Mouse (Mus musculus) inflammation-experienced regulatory T-cells, adult 6 months (primary cell): ENCODE results near the gene Wdr81. TPM values are rescaled to one million over a fixed set of nuclear protein-coding genes. Genes with fewer than 3 reads are reported as not detected.

ENCODE experiments used
- ATAC-seq: one replicate; pipeline ENCODE4 v1.8.0; 2017
- polyA plus RNA-seq, 3 experiments: library from polyadenylated mRNA; unstranded; fragments of 100-300 nt; shearing (Covaris generic); gene quantifications; one replicate each; pipeline ENCODE4 v1.2.1; 2017

Gene Wdr81
- polyA plus RNA-seq, 3 experiments from 2014 or later: 5.1 to 7.9 (median 5.2) TPM

- no peak for ATAC-seq
Observed at GRCm38 (mm10) chr11:75438194-75438593, 16.3 kb downstream of the Wdr81 start.

- no peak for ATAC-seq
Observed at GRCm38 (mm10) chr11:75434138-75434537, 20.4 kb downstream of the Wdr81 start.

GRCm38 (mm10) chr11:75431307-75431706, 23.2 kb downstream of the Wdr81 start:
- ATAC-seq: no peak

DNA sequence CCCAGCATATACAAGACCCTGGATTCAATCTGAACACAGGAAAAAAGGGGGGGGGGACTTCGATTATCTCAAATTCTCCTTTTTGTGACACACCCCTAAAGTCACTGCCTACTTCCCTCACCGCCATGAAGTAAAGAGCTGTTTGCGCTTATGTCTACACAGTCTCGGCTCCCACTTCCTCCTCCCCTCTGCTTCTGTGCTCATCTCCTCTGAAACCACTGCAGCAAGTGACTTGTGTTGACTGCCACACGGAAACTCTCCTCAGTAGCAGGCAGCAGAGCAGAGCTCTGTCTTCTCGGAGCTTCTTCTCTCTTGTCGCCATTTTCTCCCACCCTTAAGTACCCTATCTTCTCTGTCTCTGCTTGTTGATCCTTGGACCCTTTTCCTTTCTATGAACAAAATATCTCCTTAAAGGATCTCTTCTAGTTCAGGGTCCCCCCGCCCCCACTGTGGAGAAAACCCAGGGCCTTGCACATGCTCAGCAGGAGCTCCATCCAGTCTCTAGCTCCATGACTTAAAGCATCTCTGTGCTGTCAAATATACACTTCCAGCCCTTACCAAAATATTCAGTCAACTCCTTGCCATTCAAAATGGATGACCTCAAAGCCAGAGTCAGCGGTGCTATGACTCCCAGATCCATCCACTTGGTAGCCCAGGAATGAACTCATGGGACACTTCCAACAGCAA, 25.4 kb downstream of the Wdr81 start:
- peak; percentile 86 for ATAC-seq

- ATAC-seq: no peak
Observed at GRCm38 (mm10) chr11:75424459-75424858, 30.1 kb downstream of the Wdr81 start.

- ATAC-seq: no peak
Observed at GRCm38 (mm10) chr11:75424033-75424432, 30.5 kb downstream of the Wdr81 start.

- ATAC-seq: no peak
Observed at GRCm38 (mm10) chr11:75423091-75423490, 31.4 kb downstream of the Wdr81 start.

GRCm38 (mm10) chr11:75422013-75422792, 32.3 kb downstream of the Wdr81 start, which contains the start of gene Serpinf1:
Gene Serpinf1, minus strand, starts transcription at chr11:75422701.
- no peak for ATAC-seq

GRCm38 (mm10) chr11:75421375-75422012, 33.0 kb downstream of the Wdr81 start:
- ATAC-seq: no peak

DNA sequence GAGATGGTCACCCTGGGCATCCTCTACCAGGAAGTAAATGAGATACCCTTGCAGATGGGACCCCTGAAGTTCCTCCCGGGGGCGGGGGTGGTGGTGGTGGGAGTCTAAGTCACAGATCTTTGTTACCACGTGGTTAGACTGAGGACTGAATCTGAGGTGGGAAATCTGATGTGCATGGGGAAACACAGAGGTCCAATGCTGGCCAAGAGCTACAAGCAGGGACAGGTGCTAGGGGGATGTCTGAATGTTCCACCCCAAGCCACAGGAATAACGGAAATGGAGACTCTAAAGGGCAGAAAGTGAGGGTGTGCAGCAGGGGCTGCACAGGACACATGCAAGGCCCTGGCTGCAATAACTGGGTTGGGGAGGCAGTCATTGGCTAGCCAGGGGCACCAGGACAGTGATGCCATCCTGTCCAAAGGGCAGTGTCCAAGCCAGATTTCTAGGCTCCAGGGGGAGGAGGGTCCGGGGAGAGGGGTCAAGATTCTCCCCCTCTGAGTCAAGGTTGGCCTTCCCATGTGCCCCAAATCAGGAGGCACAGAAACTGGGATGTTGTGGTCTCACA, 33.6 kb downstream of the Wdr81 start:
- no peak for ATAC-seq

DNA sequence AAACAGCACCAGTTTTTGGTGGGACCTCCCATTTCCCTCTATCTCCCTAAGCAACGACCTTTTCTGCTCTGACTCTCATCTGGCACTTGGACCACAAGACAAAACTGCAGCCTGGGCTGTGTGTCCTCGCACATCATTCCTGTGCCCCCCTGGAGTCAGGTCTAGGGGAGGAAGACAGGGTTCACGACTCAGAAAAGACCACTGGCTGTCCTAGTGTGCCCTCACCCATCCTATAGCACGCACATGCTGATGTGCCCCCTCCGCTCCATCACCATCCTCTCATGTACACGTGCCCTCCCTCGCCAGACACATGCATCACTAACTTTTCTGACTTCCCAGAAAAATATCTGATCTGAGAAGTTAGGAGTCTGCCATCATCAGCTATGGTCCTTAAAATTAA, 34.5 kb downstream of the Wdr81 start:
- no peak for ATAC-seq

GRCm38 (mm10) chr11:75415994-75416393, 38.5 kb downstream of the Wdr81 start:
- ATAC-seq: peak; percentile 21

- peak; percentile 69 for ATAC-seq
Observed at GRCm38 (mm10) chr11:75415096-75415495, 39.4 kb downstream of the Wdr81 start.

DNA sequence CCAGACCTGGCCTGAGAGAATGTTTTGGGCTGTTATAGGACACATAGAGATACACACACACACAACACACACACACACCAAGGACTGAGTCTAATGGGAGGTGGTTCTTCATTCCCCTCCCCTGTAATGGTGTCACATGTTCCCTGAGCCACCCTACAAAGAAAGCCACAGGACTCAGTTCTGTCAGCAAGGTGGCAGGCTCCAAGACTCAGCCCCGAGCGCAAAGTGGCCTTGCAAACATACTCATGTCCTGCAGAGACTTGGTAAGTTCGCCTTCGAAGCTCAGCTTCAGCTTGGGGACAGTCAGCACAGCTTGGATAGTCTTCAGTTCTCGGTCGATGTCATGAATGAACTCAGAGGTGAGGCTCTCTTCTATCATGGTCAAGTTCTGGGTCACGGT, 43.9 kb downstream of the Wdr81 start:
- ATAC-seq: no peak

DNA sequence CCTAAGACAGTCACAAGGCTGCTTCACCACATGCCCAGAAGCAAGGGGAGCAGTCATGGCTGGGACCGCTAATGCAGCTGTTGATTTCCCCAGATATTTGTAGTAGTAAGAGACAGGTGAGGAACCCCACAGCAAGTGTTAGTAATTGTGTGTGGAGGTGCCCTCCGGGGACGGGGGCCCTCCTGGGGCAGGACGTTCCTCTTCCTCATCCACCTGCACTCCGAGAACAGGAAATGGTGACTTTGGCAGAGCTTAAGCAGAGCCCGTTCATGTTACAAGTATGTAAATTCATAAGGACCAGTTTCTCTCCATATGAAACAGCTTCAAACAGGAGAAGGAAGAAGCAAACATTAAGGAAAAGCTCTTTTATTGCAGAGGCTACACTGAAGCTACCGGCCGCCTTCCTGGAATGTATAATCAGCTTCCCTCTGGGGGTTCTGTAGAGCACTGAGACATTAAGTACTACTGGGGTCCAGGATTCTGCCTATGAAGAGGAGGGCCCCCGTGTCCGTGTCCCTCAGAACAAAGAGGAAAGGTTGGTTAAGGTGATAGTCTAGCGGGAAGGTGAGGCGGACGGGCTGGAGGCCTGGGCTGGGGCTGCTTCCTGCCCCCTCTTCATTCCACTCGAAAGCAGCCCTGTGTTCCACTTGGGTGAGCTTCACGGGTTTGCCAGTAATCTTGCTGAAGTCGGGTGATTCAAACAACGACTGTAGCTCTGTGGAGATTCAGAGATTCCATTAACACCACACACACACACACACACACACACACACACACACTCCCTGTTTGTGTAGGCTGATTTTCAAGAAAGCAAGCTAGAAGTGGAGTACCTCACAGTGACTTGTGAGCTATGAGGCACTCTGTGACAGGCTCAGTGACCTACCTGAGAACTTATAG, 44.6 kb downstream of the Wdr81 start:
- peak; percentile 48 for ATAC-seq

DNA sequence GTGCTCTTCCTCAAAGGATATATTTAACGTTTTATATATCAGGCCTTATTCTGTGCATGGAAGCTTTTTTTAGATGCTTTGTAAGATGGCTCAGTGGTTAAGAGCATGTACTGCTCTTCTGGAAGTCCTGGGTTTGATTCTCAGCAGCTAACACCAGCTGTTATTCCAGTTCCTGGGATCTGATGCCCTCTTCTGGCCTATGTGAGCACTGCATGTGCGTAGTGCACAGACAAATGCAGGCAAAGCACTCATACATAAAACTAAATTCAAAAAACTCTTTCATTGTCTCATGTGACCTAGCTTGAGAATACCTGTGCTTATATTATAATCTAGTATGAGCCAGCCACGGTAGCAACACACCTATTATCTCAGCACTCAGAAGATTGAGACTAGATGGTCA, 47.7 kb downstream of the Wdr81 start:
- ATAC-seq: no peak

DNA sequence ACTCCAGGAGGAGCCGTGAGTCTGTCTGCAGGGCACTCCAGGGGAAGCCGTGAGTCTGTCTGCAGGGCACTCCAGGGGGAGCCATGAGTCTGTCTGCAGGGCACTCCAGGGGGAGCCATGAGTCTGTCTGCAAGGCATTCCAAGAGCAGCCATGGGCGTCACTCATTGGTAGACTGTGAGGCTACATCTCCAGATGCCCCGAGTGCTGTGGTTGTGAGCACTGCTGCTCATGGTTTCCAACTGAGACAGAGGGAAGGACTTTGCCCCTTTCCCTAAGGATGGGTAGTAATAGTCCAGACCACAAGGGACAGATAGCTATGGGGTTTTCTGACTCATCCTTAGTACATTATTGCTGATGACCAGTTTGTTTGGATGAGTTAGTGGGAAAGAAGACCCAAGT, 48.4 kb downstream of the Wdr81 start:
- no peak for ATAC-seq

DNA sequence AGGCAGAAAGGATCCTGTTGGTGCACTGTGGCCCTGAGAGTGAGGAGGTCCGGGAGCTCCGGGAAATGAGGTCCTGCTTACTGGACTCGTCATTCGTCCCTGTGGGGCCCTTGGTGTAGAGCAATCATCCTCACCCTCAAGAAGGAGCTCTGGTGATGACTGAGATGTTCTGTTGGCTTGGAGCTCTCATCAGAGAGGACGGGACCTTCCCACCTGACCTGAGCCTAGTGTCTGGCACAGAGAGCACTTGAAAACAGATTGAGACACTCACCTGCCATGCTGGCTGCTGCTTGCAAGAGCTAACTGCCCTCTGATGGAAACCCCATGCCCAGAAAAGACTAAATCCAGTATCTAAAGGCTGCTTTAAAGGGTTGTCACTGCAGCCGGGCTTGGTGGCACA, 49.7 kb downstream of the Wdr81 start:
- ATAC-seq: no peak

- ATAC-seq: no peak
Observed at GRCm38 (mm10) chr11:75403301-75404052, 51.0 kb downstream of the Wdr81 start.

- ATAC-seq: peak; percentile 71
Observed at GRCm38 (mm10) chr11:75402271-75402690, 52.2 kb downstream of the Wdr81 start.

- ATAC-seq: no peak
Observed at GRCm38 (mm10) chr11:75400099-75400498, 54.4 kb downstream of the Wdr81 start.
